Mouse (Mus musculus): ENCODE data around the gene Ms4a15. TPM values are rescaled to one million over a fixed set of nuclear protein-coding genes. Genes with fewer than 3 reads are reported as not detected.

The Ms4a15 gene
- polyA plus RNA-seq, 1 experiment from 2014 or later, result not detected

DNA sequence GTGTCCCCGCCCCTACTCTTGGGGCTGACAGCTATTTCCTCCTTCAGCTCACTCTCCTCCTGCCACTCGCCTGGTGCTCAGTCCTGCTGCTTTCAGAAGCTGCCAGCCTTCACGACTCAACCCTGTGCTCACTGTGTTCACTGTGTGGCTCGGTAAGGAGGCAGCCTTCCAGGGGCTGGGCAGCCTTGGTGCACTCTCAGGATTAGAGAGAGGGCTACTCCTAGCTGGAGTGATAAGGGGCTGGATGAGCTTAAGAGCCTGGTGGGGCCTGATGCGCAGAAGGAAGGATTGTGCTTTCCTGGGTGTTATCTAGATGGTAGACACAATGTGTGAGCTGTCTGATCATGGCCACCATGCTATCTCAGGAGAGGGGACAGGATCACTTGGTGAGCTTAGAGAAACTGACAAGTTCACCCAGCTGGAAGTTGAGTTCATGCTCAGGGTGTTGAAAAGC lies 55.9 kb downstream of the Ms4a15 start, which contains the start of gene Ptgdr2:
Ptgdr2 (plus strand) TSS at position 51 of the 454 bp plus-strand sequence.
- peaks cover 4% of the 10 kb centered on the region for H3K36me3 ChIP-seq
- 62% methylated on average over 5 of the region's 5 CpGs for whole genome bisulfite sequencing
- H3K27me3 ChIP-seq, result no peaks in the 10 kb centered on the region
- no peak within 1 kb of the TSS for H3K4me3 ChIP-seq
- H3K4me1 ChIP-seq (replicated peaks), result peaks cover 21% of the 10 kb centered on the region
- no peaks in the 10 kb centered on the region for H3K9me3 ChIP-seq
- no peak within 1 kb of the TSS for H3K27ac ChIP-seq (replicated peaks)
- no peak for ATAC-seq (ENCODE audit: low read depth)
- H3K4me2 ChIP-seq, result no peak within 1 kb of the TSS
- H3K9ac ChIP-seq, result no peak within 1 kb of the TSS

DNA sequence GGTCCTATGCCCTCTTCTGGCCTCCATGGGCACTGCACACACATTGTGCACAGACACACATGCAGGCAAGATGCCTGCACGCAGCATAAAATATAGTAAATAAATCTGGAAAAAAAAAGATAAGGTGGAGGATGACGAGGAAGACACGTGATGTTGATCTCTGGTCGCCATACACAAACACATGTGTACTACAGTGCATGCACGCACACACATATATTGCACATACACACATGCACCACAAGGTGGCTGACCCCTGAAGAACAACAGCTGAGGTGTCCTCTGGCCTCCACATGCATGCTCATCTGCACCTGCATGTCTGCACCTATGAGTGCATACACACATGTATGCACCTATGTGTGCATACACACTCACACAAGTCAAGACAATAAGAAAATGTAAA lies 57.0 kb downstream of the Ms4a15 start:
- Histone ChIP-seq H3K27ac (replicated peaks) (no peak overlapping the region), H3K4me2 (no peak overlapping the region), H3K27me3 (no peaks in the 10 kb centered on the region), H3K9me3 (no peaks in the 10 kb centered on the region), H3K36me3 (no peaks in the 10 kb centered on the region), H3K9ac (no peak overlapping the region), H3K4me3 (no peak overlapping the region), H3K4me1 (replicated peaks) (peaks cover 13% of the 10 kb centered on the region)
- no peak for ATAC-seq (ENCODE audit: low read depth)
- WGBS, result 88% methylated on average over 5 of the region's 5 CpGs

DNA sequence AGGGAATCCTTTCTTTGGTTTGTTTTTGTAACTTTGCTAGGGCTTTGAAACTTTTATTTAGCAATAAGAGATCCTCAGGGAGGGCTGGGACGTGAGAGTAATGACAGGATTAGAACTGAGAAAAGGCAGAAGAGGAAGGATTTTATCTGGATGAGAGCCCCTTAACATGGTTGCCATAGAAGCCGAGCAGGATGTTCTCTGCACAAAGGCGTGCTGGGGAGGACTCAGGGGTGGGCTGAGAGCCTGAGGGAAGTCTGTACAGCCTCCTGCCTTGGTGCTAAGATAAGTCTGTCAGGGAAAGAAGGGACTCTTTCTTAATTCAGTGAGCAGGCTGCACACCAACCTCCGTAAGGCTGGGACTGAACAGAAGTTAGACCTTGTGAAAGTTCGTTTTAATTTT lies 58.0 kb downstream of the Ms4a15 start:
- no peak overlapping the region for H3K27ac ChIP-seq (replicated peaks)
- H3K4me1 ChIP-seq (replicated peaks), result peaks cover 2% of the 10 kb centered on the region; the same call in 1 of the 2 replicates
- ATAC-seq (ENCODE audit: low read depth), result no peak
- H3K9ac ChIP-seq, result no peak overlapping the region
- no peaks in the 10 kb centered on the region for H3K36me3 ChIP-seq
- no peak overlapping the region for H3K4me2 ChIP-seq
- no peak overlapping the region for H3K4me3 ChIP-seq
- no peaks in the 10 kb centered on the region for H3K9me3 ChIP-seq
- WGBS, result 48% methylated on average over 5 of the region's 5 CpGs
- H3K27me3 ChIP-seq, result no peaks in the 10 kb centered on the region

DNA sequence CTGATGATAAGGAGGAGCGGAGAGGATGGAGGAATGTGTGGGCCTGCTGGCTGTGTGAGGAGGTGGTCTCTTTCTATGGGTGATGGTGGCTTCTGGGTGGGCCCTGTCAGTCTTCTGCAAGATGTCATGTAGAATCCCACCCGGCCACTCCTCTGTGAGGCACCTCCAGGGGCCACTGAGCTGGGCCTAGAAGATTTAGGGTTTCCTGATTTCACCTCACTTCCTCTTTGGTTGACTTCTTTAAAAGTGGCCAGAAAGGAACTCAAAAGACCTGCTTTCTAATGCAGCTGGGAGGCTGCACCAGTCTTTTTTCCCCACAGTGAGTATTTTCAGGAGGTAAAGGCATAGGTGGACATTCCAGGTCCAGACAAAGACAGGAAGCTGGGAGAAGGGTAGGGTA lies 62.4 kb downstream of the Ms4a15 start:
- no peaks in the 10 kb centered on the region for H3K27me3 ChIP-seq
- no peak overlapping the region for H3K9ac ChIP-seq
- H3K4me2 ChIP-seq, result no peak overlapping the region
- H3K4me3 ChIP-seq, result no peak overlapping the region
- peaks cover 10% of the 10 kb centered on the region for H3K4me1 ChIP-seq (replicated peaks)
- 83% methylated on average over 2 of the region's 2 CpGs for WGBS
- H3K9me3 ChIP-seq, result no peaks in the 10 kb centered on the region
- no peak for ATAC-seq (ENCODE audit: low read depth)
- no peaks in the 10 kb centered on the region for H3K36me3 ChIP-seq
- no peak overlapping the region for H3K27ac ChIP-seq (replicated peaks)

Other genes with a start within 250 kb of the Ms4a15 start
- not detected in 2 replicates for gene Cd6, start 163.2 kb downstream of the Ms4a15 start, polyA plus RNA-seq (2015; fragmentation: Nextera tagmentation; extraction: Ambion mirVana)
- gene Slc15a3, start 153.5 kb downstream of the Ms4a15 start, polyA plus RNA-seq (2015; fragmentation: Nextera tagmentation; extraction: Ambion mirVana), result 0.12 and 0.33 TPM in 2 replicates
- gene Tmem132a, start 123.3 kb downstream of the Ms4a15 start, polyA plus RNA-seq (2015; fragmentation: Nextera tagmentation; extraction: Ambion mirVana), result 154 and 169 TPM in 2 replicates
- 39.5 and 41.9 TPM in 2 replicates for gene Tmem109, start 111.2 kb downstream of the Ms4a15 start, polyA plus RNA-seq (2015; fragmentation: Nextera tagmentation; extraction: Ambion mirVana)
- 37.3 and 41.7 TPM in 2 replicates for gene Prpf19, start 98.0 kb downstream of the Ms4a15 start, polyA plus RNA-seq (2015; fragmentation: Nextera tagmentation; extraction: Ambion mirVana)
- not detected in 2 replicates for gene Zp1, start 72.6 kb downstream of the Ms4a15 start, polyA plus RNA-seq (2015; fragmentation: Nextera tagmentation; extraction: Ambion mirVana)
- not detected in 2 replicates for gene Ptgdr2, start 56.1 kb downstream of the Ms4a15 start, polyA plus RNA-seq (2015; fragmentation: Nextera tagmentation; extraction: Ambion mirVana)
- gene Ccdc86, start 44.0 kb downstream of the Ms4a15 start, polyA plus RNA-seq (2015; fragmentation: Nextera tagmentation; extraction: Ambion mirVana), result 14.6 and 15.3 TPM in 2 replicates
- not detected in 2 replicates for gene Ms4a10, start 18.6 kb downstream of the Ms4a15 start, polyA plus RNA-seq (2015; fragmentation: Nextera tagmentation; extraction: Ambion mirVana)
- gene Ms4a18, start 24.8 kb upstream of the Ms4a15 start, polyA plus RNA-seq (2015; fragmentation: Nextera tagmentation; extraction: Ambion mirVana), result not detected in 2 replicates
- gene Ms4a8a, start 87.9 kb upstream of the Ms4a15 start, polyA plus RNA-seq (2015; fragmentation: Nextera tagmentation; extraction: Ambion mirVana), result not detected in 2 replicates
- gene 1700017D01Rik, start 137.6 kb upstream of the Ms4a15 start, polyA plus RNA-seq (2015; fragmentation: Nextera tagmentation; extraction: Ambion mirVana), result not detected in 2 replicates
- not detected in 2 replicates for gene 1700025F22Rik, start 172.1 kb upstream of the Ms4a15 start, polyA plus RNA-seq (2015; fragmentation: Nextera tagmentation; extraction: Ambion mirVana)
- not detected in 2 replicates for gene Ms4a13, start 203.5 kb upstream of the Ms4a15 start, polyA plus RNA-seq (2015; fragmentation: Nextera tagmentation; extraction: Ambion mirVana)
- not detected in 2 replicates for gene Ms4a12, start 239.2 kb upstream of the Ms4a15 start, polyA plus RNA-seq (2015; fragmentation: Nextera tagmentation; extraction: Ambion mirVana)